Mouse (Mus musculus) forebrain, embryonic 11.5 days (tissue): ENCODE measurements around the gene Mtor. TPM values are rescaled to one million over a fixed set of nuclear protein-coding genes. Genes with fewer than 3 reads are reported as not detected.

Experiments
- ATAC-seq: fragments of 200-750 bp; cut with Nextera tagmentation; replicated peaks from 2 replicates; pipeline ENCODE4 v1.8.0; 2017; ENCODE audit warnings: moderate TSS enrichment; ENCODE audit not compliant: low FRiP score
- DNase-seq: peaks from one replicate; pipeline ENCODE4 v3.0.0-alpha.2; 2017; ENCODE audit warnings: low spot score
- H3K27ac ChIP-seq: fragments of 300-500 bp; sonication (generic); 2 replicates; pipeline ENCODE4 v1.5.1; 2014; ENCODE audit warnings: low read depth, low read length
- H3K27me3 ChIP-seq: fragments of 300-500 bp; sonication (generic); 2 replicates; pipeline ENCODE4 v1.6.1; 2014; ENCODE audit warnings: mild to moderate bottlenecking, low read length, mixed read lengths; ENCODE audit not compliant: control insufficient read depth, insufficient read depth
- H3K36me3 ChIP-seq: fragments of 300-500 bp; sonication (generic); 2 replicates; pipeline ENCODE4 v1.6.1; 2014; ENCODE audit warnings: mild to moderate bottlenecking, low read length, moderate library complexity, mixed read lengths; ENCODE audit not compliant: control insufficient read depth, insufficient read depth
- H3K4me1 ChIP-seq: fragments of 300-500 bp; sonication (generic); replicated peaks from 2 replicates; pipeline ENCODE4 v1.6.1; 2014; ENCODE audit warnings: low read length, mixed read lengths; ENCODE audit not compliant: control insufficient read depth, insufficient read depth
- H3K4me2 ChIP-seq: fragments of 300-500 bp; sonication (generic); 2 replicates; pipeline ENCODE4 v1.6.1; 2014; ENCODE audit warnings: low read depth, mild to moderate bottlenecking, low read length, moderate library complexity, mixed read lengths; ENCODE audit not compliant: severe bottlenecking
- H3K4me3 ChIP-seq: fragments of 300-500 bp; sonication (generic); 2 replicates; pipeline ENCODE4 v1.5.1; 2014; ENCODE audit warnings: low read depth, low read length
- H3K9ac ChIP-seq: fragments of 300-500 bp; sonication (generic); 2 replicates; pipeline ENCODE4 v1.6.1; 2014; ENCODE audit warnings: low read length
- H3K9me3 ChIP-seq: fragments of 300-500 bp; sonication (generic); 2 replicates; pipeline ENCODE4 v1.6.1; 2016; ENCODE audit warnings: low read length, mixed read lengths; ENCODE audit not compliant: control insufficient read depth
- WGBS: fragments of 180-500 bp; shearing (Covaris S2); extraction: QIAGEN DNeasy Blood & Tissue Kit; methylation state at CpG from one replicate; pipeline ENCODE4 v1.1.7; 2014; 5-methylcytosine and 5-hydroxymethylcytosine counted together
- polyA plus RNA-seq: library from polyadenylated mRNA; unstranded; fragments of >200 nt; fragmentation: Nextera tagmentation; extraction: Ambion mirVana; gene quantifications from 2 replicates; pipeline ENCODE4 v1.2.1, GENCODE M21; 2014

Gene Mtor
- polyA plus RNA-seq, 1 experiment from 2014 or later: 37.6 TPM

DNA sequence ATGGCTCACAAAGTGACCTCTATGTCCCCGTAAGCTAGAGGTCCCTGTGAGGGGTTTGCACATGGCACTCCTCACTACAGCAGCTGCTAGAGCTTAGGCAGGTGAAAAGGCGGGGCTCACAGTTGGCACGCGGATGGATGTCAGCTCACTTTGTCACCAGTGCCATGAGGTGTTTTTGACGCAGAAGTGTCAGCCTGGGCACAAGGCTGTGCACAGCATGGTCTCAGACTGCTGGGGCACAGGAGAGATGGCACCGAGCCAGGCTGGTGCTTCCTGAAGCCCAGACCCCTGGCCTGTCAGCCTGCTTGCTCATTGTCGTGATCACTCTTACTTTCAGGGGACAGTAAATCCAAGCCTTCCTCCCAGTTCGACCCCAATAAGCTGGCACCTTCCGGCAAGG is 132.4 kb downstream of the Mtor start:
- Histone ChIP-seq H3K4me3 (no peak overlapping the region), H3K4me1 (no peaks in the 10 kb centered on the region), H3K36me3 (peaks cover 5% of the 10 kb centered on the region; the same call in 1 of the 2 replicates), H3K9ac (no peak overlapping the region), H3K4me2 (no peak overlapping the region), H3K27me3 (no peaks in the 10 kb centered on the region), H3K9me3 (no peaks in the 10 kb centered on the region), H3K27ac (no peak overlapping the region)
- DNase-seq (no peak), ATAC-seq (no peak)
- WGBS: 94% methylated on average over 9 of the region's 9 CpGs

DNA sequence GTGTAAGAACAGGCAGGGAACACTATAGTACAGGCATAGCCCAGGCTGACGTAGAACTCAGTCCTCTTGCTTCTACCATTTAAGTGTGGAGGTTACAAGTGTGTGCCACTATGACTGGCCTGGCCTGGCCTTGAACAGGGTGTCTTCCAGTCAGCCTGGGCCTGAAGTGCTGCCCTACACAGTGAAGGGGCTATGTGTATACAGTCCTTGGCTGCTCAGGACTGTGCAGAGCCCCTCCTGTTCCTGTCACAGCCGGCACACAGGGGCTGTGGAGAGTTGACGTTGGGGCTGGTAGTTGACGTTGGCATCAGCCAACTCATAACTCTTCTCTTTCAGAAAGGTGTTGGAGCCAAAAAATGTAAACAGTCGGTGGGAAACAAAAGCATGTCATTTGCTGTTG is 133.0 kb downstream of the Mtor start:
- no peak for ATAC-seq
- 94% methylated on average over 5 of the region's 5 CpGs for WGBS
- H3K36me3 ChIP-seq: peaks cover 5% of the 10 kb centered on the region; the same call in 1 of the 2 replicates

DNA sequence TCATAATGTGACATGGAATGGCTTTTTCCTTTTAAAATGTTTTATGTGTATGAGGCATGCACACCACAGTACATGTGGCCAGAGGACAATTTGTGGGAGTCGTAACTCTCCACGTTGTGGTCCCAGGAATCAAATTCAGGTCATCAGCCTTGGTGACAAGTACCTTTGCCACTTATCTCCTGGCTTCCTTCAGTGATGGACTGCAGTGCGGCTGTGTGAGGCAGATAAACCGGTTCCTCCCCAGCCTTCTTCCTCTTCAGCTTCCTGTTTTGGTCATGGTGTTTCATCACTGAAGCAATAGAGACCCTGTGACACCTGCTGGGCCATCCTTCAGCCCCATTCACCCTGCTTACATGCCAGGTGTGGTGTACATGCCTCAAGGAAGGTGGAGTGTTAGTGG is 134.8 kb downstream of the Mtor start:
- no peak overlapping the region for H3K27ac ChIP-seq
- no peaks in the 10 kb centered on the region for H3K9me3 ChIP-seq
- H3K27me3 ChIP-seq: no peaks in the 10 kb centered on the region
- H3K9ac ChIP-seq: no peak overlapping the region
- H3K4me1 ChIP-seq: no peaks in the 10 kb centered on the region
- ATAC-seq: no peak
- no peak overlapping the region for H3K4me3 ChIP-seq
- no peak for DNase-seq
- WGBS: 85% methylated on average over 4 of the region's 4 CpGs
- H3K36me3 ChIP-seq: peaks cover 3% of the 10 kb centered on the region; the same call in 1 of the 2 replicates
- H3K4me2 ChIP-seq: no peak overlapping the region

More for the DNA sequence above, 133.0 kb downstream of the Mtor start:
- no peak overlapping the region for H3K9ac ChIP-seq
- H3K27ac ChIP-seq: no peak overlapping the region
- no peak overlapping the region for H3K4me3 ChIP-seq
- no peaks in the 10 kb centered on the region for H3K27me3 ChIP-seq
- no peak overlapping the region for H3K4me2 ChIP-seq
- no peaks in the 10 kb centered on the region for H3K9me3 ChIP-seq
- H3K4me1 ChIP-seq: no peaks in the 10 kb centered on the region
- DNase-seq: no peak

DNA sequence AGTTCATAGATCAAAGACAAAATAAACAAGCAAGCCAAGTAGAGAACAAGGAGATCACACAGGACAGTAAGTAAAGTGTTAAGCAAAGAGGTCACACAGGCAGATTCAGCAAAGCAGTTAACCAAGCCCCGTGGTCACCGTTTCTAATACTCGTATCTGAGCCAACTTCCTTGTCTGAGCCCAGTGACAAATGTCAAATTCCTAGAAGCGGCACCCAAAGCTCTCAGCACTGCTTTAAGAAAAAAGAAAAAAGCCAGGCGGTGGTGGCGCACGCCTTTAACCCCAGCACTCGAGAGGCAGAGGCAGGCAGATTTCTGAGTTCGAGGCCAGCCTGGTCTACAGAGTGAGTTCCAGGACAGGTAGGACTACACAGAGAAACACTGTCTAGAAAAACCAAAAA is 138.2 kb downstream of the Mtor start:
- Histone ChIP-seq H3K4me2 (no peak overlapping the region), H3K9ac (no peak overlapping the region), H3K27ac (no peak overlapping the region), H3K36me3 (no peaks in the 10 kb centered on the region; the same call in 1 of the 2 replicates), H3K27me3 (no peaks in the 10 kb centered on the region), H3K4me3 (no peak overlapping the region), H3K4me1 (peaks cover 2% of the 10 kb centered on the region; the same call in 1 of the 2 replicates), H3K9me3 (no peaks in the 10 kb centered on the region)
- DNase-seq: no peak
- 90% methylated on average over 9 of the region's 9 CpGs for WGBS
- ATAC-seq: no peak

DNA sequence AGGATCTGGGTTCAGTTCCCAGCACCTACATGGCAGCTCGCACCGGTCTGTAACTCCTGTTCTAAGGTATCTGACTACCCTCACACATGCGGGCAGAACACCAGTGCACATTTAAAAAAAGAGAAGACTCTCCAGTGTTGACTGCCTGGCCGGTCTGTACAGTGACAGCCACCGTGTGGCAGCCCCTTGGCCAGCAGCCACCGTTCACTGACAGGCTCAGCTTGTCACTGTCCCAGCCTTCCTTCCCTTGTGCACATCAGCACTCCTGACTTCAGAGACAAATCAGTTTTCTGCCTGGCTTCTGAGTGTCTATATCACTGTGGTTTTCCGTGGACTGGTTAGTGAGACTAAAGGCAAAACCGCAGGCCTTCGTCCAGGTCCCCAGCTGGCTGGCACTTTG is 140.4 kb downstream of the Mtor start:
- DNase-seq (no peak), ATAC-seq (no peak)
- H3K4me1 ChIP-seq: peaks cover 6% of the 10 kb centered on the region
- H3K27me3 ChIP-seq: no peaks in the 10 kb centered on the region
- H3K9ac ChIP-seq: no peak overlapping the region
- no peak overlapping the region for H3K4me3 ChIP-seq
- no peak overlapping the region for H3K27ac ChIP-seq
- H3K36me3 ChIP-seq: no peaks in the 10 kb centered on the region; the same call in 1 of the 2 replicates
- H3K9me3 ChIP-seq: no peaks in the 10 kb centered on the region
- 86% methylated on average over 9 of the region's 9 CpGs for WGBS
- no peak overlapping the region for H3K4me2 ChIP-seq

- no peak for DNase-seq
- Histone ChIP-seq H3K9ac (no peak overlapping the region), H3K9me3 (no peaks in the 10 kb centered on the region), H3K4me2 (no peak overlapping the region), H3K4me3 (no peak overlapping the region), H3K27ac (no peak overlapping the region), H3K27me3 (no peaks in the 10 kb centered on the region), H3K36me3 (peaks cover 2% of the 10 kb centered on the region), H3K4me1 (peaks cover 6% of the 10 kb centered on the region)
- WGBS: 77% methylated on average over 8 of the region's 8 CpGs
- no peak for ATAC-seq
Observed at GRCm38 (mm10) chr4:148589565-148589964, 141.2 kb downstream of the Mtor start.

GRCm38 (mm10) chr4:148590421-148591170 is 142.2 kb downstream of the Mtor start:
- Histone ChIP-seq H3K36me3 (peaks cover 8% of the 10 kb centered on the region), H3K9me3 (no peaks in the 10 kb centered on the region), H3K4me3 (peak overlapping the region; percentile 71), H3K4me1 (peaks cover 9% of the 10 kb centered on the region), H3K9ac (peak overlapping the region; percentile 21), H3K27ac (peak overlapping the region; percentile 54), H3K27me3 (no peaks in the 10 kb centered on the region), H3K4me2 (peak overlapping the region; percentile 62)
- WGBS: 11% methylated on average over 18 of the region's 18 CpGs
- ATAC-seq (no peak), DNase-seq (no peak)

DNA sequence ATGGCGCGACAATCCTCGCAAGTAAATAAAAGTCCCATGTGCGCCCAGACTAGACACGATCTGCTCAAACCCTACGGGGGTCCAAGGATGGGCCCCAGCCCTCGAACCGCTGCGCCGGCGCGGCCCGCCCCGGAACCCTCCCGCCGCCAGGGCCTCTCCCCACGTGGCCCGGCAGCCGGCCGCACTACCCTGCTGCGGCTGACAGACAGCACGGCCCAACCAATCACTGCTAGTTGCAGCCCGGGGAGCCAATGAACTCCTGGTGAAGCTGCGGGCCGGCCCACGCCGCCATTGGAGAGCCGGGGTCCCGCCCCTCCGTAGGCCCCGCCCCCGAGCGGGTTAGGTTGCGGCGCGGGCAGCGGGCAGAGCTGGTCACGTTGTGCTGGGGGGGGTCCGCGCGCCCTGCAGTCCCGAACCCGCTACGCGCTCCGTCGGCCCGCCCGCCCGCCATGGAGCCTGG is 142.8 kb downstream of the Mtor start, which contains the start of gene Srm:
Srm (plus strand) TSS at position 333 of the 460 bp plus-strand sequence.
- under 1% methylated on average over 49 of the region's 50 CpGs for WGBS
- peak; percentile 98 for DNase-seq
- peak within 1 kb of the TSS; percentile 79 for H3K9ac ChIP-seq
- H3K4me2 ChIP-seq: peak within 1 kb of the TSS; percentile 62
- peak within 1 kb of the TSS; percentile 71 for H3K4me3 ChIP-seq
- no peaks in the 10 kb centered on the region for H3K27me3 ChIP-seq
- peaks cover 9% of the 10 kb centered on the region for H3K4me1 ChIP-seq
- H3K27ac ChIP-seq: peak within 1 kb of the TSS; percentile 54
- peak; percentile 100 for ATAC-seq
- peaks cover 8% of the 10 kb centered on the region for H3K36me3 ChIP-seq
- H3K9me3 ChIP-seq: no peaks in the 10 kb centered on the region
